Mouse (Mus musculus) ES-Bruce4 (cell line): ENCODE measurements around the gene Anapc13.

Experiments
- CTCF ChIP-seq: IDR thresholded peaks from one replicate; pipeline ENCODE4 v1.8.1; 2011; ENCODE audit warnings: low read depth, low read length
- POLR2A ChIP-seq: IDR thresholded peaks from one replicate; pipeline ENCODE4 v1.8.1; 2011; ENCODE audit warnings: low read length; ENCODE audit not compliant: insufficient read depth

- TF ChIP-seq CTCF: no peak
- no peak for TF ChIP-seq POLR2A
Observed at GRCm38 (mm10) chr9:102601666-102602065, 24.4 kb upstream of the Anapc13 start.
